Comparison of ENCODE assay signal across 8 mouse cellular contexts in the genomic region with DNA sequence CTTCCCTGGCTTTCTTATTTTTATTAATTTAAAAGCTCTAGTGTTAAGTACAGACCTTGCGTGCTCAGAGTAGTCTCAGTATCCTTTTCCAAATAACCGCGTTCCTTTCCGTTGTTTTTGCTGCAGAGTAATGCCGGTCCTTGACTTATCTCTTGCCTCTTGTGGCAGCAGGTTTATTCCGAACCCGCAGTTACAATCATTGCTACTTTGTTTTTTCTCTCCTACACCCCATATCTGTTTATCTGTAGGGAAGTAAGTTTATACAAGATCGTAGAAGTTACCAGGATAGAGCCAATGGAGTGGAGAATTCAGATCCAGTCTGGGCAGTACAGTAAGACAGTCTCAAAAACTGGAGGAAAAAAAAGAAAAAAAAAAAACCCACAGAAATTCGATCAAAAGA. TPM values are rescaled to one million over a fixed set of nuclear protein-coding genes. Genes with fewer than 3 reads are reported as not detected.
DNase-seq lines count a peak whose midpoint lies in the region; ATAC-seq and TF ChIP-seq lines count a peak whose summit lies in the region.

No protein-coding gene starts in this region.

- H3K4me3 ChIP-seq in kidney, adult 2 months (ENCODE audit: insufficient read depth, low read depth, low read length) = peak overlapping the region; percentile 96
- H3K4me3 ChIP-seq in bone marrow macrophage, adult 2 months (ENCODE audit: insufficient read depth, low read length) = peak overlapping the region; percentile 87
- H3K4me3 ChIP-seq in hindbrain, embryonic 15.5 days = peak overlapping the region; percentile 86
- H3K4me3 ChIP-seq in midbrain, embryonic 15.5 days = peak overlapping the region; percentile 97

- H3K4me1 ChIP-seq in kidney, adult 2 months (ENCODE audit: control insufficient read depth, insufficient read depth, low read length) = peaks cover 9% of the 10 kb centered on the region
- peaks cover 25% of the 10 kb centered on the region for H3K4me1 ChIP-seq in bone marrow macrophage, adult 2 months (ENCODE audit: control insufficient read depth, insufficient read depth, low read length)
- H3K4me1 ChIP-seq in hindbrain, embryonic 15.5 days (replicated peaks) = peaks cover 41% of the 10 kb centered on the region
- H3K4me1 ChIP-seq in midbrain, embryonic 15.5 days = peaks cover 40% of the 10 kb centered on the region

- 7% methylated on average over 9 of the region's 9 CpGs for WGBS in kidney, adult 2 months
- 4% methylated on average over 9 of the region's 9 CpGs for WGBS in hindbrain, embryonic 15.5 days
- 9% methylated on average over 9 of the region's 9 CpGs for WGBS in midbrain, embryonic 15.5 days

- H3K9ac ChIP-seq in hindbrain, embryonic 15.5 days = peak overlapping the region; percentile 94
- peak overlapping the region; percentile 99 for H3K9ac ChIP-seq in midbrain, embryonic 15.5 days

- H3K4me2 ChIP-seq in hindbrain, embryonic 15.5 days = peak overlapping the region; percentile 81
- H3K4me2 ChIP-seq in midbrain, embryonic 15.5 days = peak overlapping the region; percentile 62

- no peak for TF ChIP-seq POLR2A in kidney, adult 2 months (IDR thresholded peaks at IDR 0.05; ENCODE audit: low read depth, low read length)
- TF ChIP-seq POLR2A in bone marrow macrophage, adult 2 months (IDR thresholded peaks at IDR 0.05; ENCODE audit: borderline replicate concordance, low read depth, low read length) = no peak

- no peaks in the 10 kb centered on the region for H3K9me3 ChIP-seq in hindbrain, embryonic 15.5 days
- H3K9me3 ChIP-seq in midbrain, embryonic 15.5 days = no peaks in the 10 kb centered on the region

- H3K27me3 ChIP-seq in kidney, adult 2 months (replicated peaks; ENCODE audit: control insufficient read depth, insufficient read depth, low read length) = no peaks in the 10 kb centered on the region
- no peaks in the 10 kb centered on the region for H3K27me3 ChIP-seq in hindbrain, embryonic 15.5 days
- no peaks in the 10 kb centered on the region for H3K27me3 ChIP-seq in midbrain, embryonic 15.5 days (replicated peaks)

- DNase-seq in kidney, adult 2 months = no peak
- no peak for DNase-seq in kidney, adult 9 months
- DNase-seq in adrenal gland, postnatal 4 days (ENCODE audit: low spot score in 2 of 2) = no peak
- no peak for DNase-seq in adrenal gland, postnatal 25 days
- no peak for DNase-seq in spleen, postnatal 36 days (ENCODE audit: low spot score in 2 of 2)

- H3K36me3 ChIP-seq in kidney, adult 2 months (ENCODE audit: control insufficient read depth, insufficient read depth, low read length) = peaks cover 5% of the 10 kb centered on the region
- H3K36me3 ChIP-seq in hindbrain, embryonic 15.5 days = peaks cover 35% of the 10 kb centered on the region
- H3K36me3 ChIP-seq in midbrain, embryonic 15.5 days (replicated peaks) = peaks cover 36% of the 10 kb centered on the region

- H3K27ac ChIP-seq in kidney, adult 2 months (ENCODE audit: insufficient read depth, low read depth, low read length) = no peak overlapping the region
- 0 out of 2 replicates have a peak overlapping the region, but pooled peaks have one; percentile 8 for H3K27ac ChIP-seq in bone marrow macrophage, adult 2 months (ENCODE audit: insufficient read depth, low read depth, low read length)
- peak overlapping the region; percentile 96 for H3K27ac ChIP-seq in hindbrain, embryonic 15.5 days (replicated peaks)
- peak overlapping the region; percentile 99 for H3K27ac ChIP-seq in midbrain, embryonic 15.5 days

- TF ChIP-seq CTCF in kidney, adult 2 months (conservative IDR thresholded peaks at IDR 0.05; ENCODE audit: insufficient read depth, insufficient read length, low read depth, low read length) = no peak
- no peak for TF ChIP-seq CTCF in bone marrow macrophage, adult 2 months (IDR thresholded peaks at IDR 0.05; ENCODE audit: low read depth, low read length)

- no peak for ATAC-seq in hindbrain, embryonic 15.5 days (ENCODE audit: low FRiP score, low read depth)
- ATAC-seq in midbrain, embryonic 15.5 days (replicated peaks) = no peak

RNA-seq across cellular contexts. Expression of a gene that starts 0.8 kb away (rescaled TPM):
- 24.1 and 38.4 TPM in 2 replicates for polyA plus RNA-seq in kidney, adult 2 months (2012; rRNA removed)
- polyA plus RNA-seq in bone marrow macrophage, adult 2 months (2012; ENCODE audit: insufficient read depth, insufficient read length, missing spikeins) = 2.9 and 5.8 TPM in 2 replicates
- polyA plus RNA-seq in hindbrain, embryonic 15.5 days (2015; fragmentation: Nextera tagmentation; extraction: Ambion mirVana) = 18.4 and 19.3 TPM in 2 replicates
- polyA plus RNA-seq in midbrain, embryonic 15.5 days (2015; fragmentation: Nextera tagmentation; extraction: Ambion mirVana) = 17.0 and 18.2 TPM in 2 replicates
- 10 to 100 TPM; 12.6 to 14.5 TPM for total RNA-seq in adrenal gland, postnatal 4 days (2021)
- 8.3 and 12.9 TPM in 2 replicates for total RNA-seq in adrenal gland, postnatal 25 days (2021)

RNA-seq across cellular contexts. Expression of a gene that starts 0.9 kb away (rescaled TPM):
- polyA plus RNA-seq in kidney, adult 2 months (2012; rRNA removed) = 7.9 and 9.6 TPM in 2 replicates
- 6.5 and 6.8 TPM in 2 replicates for polyA plus RNA-seq in bone marrow macrophage, adult 2 months (2012; ENCODE audit: insufficient read depth, insufficient read length, missing spikeins)
- polyA plus RNA-seq in hindbrain, embryonic 15.5 days (2015; fragmentation: Nextera tagmentation; extraction: Ambion mirVana) = 51.9 and 56.2 TPM in 2 replicates
- polyA plus RNA-seq in midbrain, embryonic 15.5 days (2015; fragmentation: Nextera tagmentation; extraction: Ambion mirVana) = 63.7 and 64.1 TPM in 2 replicates
- 10 to 100 TPM; 18.3 to 19.3 TPM for total RNA-seq in adrenal gland, postnatal 4 days (2021)
- total RNA-seq in adrenal gland, postnatal 25 days (2021) = 14.7 and 15.2 TPM in 2 replicates

RNA-seq across cellular contexts. Expression of a gene that starts 10.3 kb away (rescaled TPM):
- 48.4 and 85.5 TPM in 2 replicates for polyA plus RNA-seq in kidney, adult 2 months (2012; rRNA removed)
- 10.9 and 12.4 TPM in 2 replicates for polyA plus RNA-seq in bone marrow macrophage, adult 2 months (2012; ENCODE audit: insufficient read depth, insufficient read length, missing spikeins)
- polyA plus RNA-seq in hindbrain, embryonic 15.5 days (2015; fragmentation: Nextera tagmentation; extraction: Ambion mirVana) = 72.0 and 80.9 TPM in 2 replicates
- polyA plus RNA-seq in midbrain, embryonic 15.5 days (2015; fragmentation: Nextera tagmentation; extraction: Ambion mirVana) = 72.0 and 73.1 TPM in 2 replicates
- 10 to 100 TPM; 36.3 to 39.2 TPM for total RNA-seq in adrenal gland, postnatal 4 days (2021)
- 26.9 and 36.0 TPM in 2 replicates for total RNA-seq in adrenal gland, postnatal 25 days (2021)

RNA-seq across cellular contexts. Expression of a gene that starts 25.1 kb away (rescaled TPM):
- polyA plus RNA-seq in kidney, adult 2 months (2012; rRNA removed) = 0.33 and 90.1 TPM in 2 replicates
- polyA plus RNA-seq in bone marrow macrophage, adult 2 months (2012; ENCODE audit: insufficient read depth, insufficient read length, missing spikeins) = 3.9 and 6.9 TPM in 2 replicates
- 4.9 and 5.0 TPM in 2 replicates for polyA plus RNA-seq in hindbrain, embryonic 15.5 days (2015; fragmentation: Nextera tagmentation; extraction: Ambion mirVana)
- polyA plus RNA-seq in midbrain, embryonic 15.5 days (2015; fragmentation: Nextera tagmentation; extraction: Ambion mirVana) = 3.9 and 5.0 TPM in 2 replicates
- total RNA-seq in adrenal gland, postnatal 4 days (2021) = 100 to 1,000 TPM; 268 to 794 TPM
- total RNA-seq in adrenal gland, postnatal 25 days (2021) = 4.1 and 4.4 TPM in 2 replicates

RNA-seq across cellular contexts. Expression of a gene that starts 25.5 kb away (rescaled TPM):
- 26.8 and 28.5 TPM in 2 replicates for polyA plus RNA-seq in kidney, adult 2 months (2012; rRNA removed)
- 67.2 and 71.7 TPM in 2 replicates for polyA plus RNA-seq in bone marrow macrophage, adult 2 months (2012; ENCODE audit: insufficient read depth, insufficient read length, missing spikeins)
- polyA plus RNA-seq in hindbrain, embryonic 15.5 days (2015; fragmentation: Nextera tagmentation; extraction: Ambion mirVana) = 37.2 and 38.8 TPM in 2 replicates
- 39.6 and 44.8 TPM in 2 replicates for polyA plus RNA-seq in midbrain, embryonic 15.5 days (2015; fragmentation: Nextera tagmentation; extraction: Ambion mirVana)
- total RNA-seq in adrenal gland, postnatal 4 days (2021) = 10 to 100 TPM; 57.9 to 58.5 TPM
- 51.9 and 53.1 TPM in 2 replicates for total RNA-seq in adrenal gland, postnatal 25 days (2021)
